Mouse (Mus musculus): ENCODE results near the gene Znrf1. TPM values are rescaled to one million over a fixed set of nuclear protein-coding genes. Genes with fewer than 3 reads are reported as not detected.

Znrf1 gene
- polyA plus RNA-seq, 1 experiment from 2014 or later: 48.0 TPM

GRCm38 (mm10) chr8:111563075-111563474 is 27.2 kb downstream of the Znrf1 start:
- Histone ChIP-seq H3K4me2 (no peak overlapping the region), H3K9me3 (replicated peaks) (no peaks in the 10 kb centered on the region), H3K9ac (no peak overlapping the region), H3K4me3 (no peak overlapping the region), H3K4me1 (peaks cover 41% of the 10 kb centered on the region), H3K27ac (no peak overlapping the region), H3K36me3 (ENCODE audit: poor library complexity, severe bottlenecking) (no peaks in the 10 kb centered on the region), H3K27me3 (no peaks in the 10 kb centered on the region)
- 93% methylated on average over 5 of the region's 5 CpGs for WGBS
- no peak for ATAC-seq

GRCm38 (mm10) chr8:111563687-111564086 is 27.8 kb downstream of the Znrf1 start:
- H3K9ac ChIP-seq: no peak overlapping the region
- no peaks in the 10 kb centered on the region for H3K36me3 ChIP-seq (ENCODE audit: poor library complexity, severe bottlenecking)
- no peak overlapping the region for H3K27ac ChIP-seq
- H3K9me3 ChIP-seq (replicated peaks): no peaks in the 10 kb centered on the region
- no peaks in the 10 kb centered on the region for H3K27me3 ChIP-seq
- WGBS: 96% methylated on average over 4 of the region's 4 CpGs
- H3K4me1 ChIP-seq: peaks cover 39% of the 10 kb centered on the region
- no peak overlapping the region for H3K4me2 ChIP-seq
- H3K4me3 ChIP-seq: no peak overlapping the region
- ATAC-seq: no peak

GRCm38 (mm10) chr8:111564093-111564492 is 28.2 kb downstream of the Znrf1 start:
- H3K4me3 ChIP-seq: no peak overlapping the region
- H3K9ac ChIP-seq: no peak overlapping the region
- no peaks in the 10 kb centered on the region for H3K36me3 ChIP-seq (ENCODE audit: poor library complexity, severe bottlenecking)
- no peaks in the 10 kb centered on the region for H3K27me3 ChIP-seq
- peaks cover 35% of the 10 kb centered on the region for H3K4me1 ChIP-seq
- no peak overlapping the region for H3K27ac ChIP-seq
- H3K9me3 ChIP-seq (replicated peaks): no peaks in the 10 kb centered on the region
- H3K4me2 ChIP-seq: no peak overlapping the region
- 92% methylated on average over 2 of the region's 2 CpGs for WGBS
- no peak for ATAC-seq

- Histone ChIP-seq H3K4me1 (peaks cover 43% of the 10 kb centered on the region), H3K4me3 (no peak overlapping the region), H3K4me2 (no peak overlapping the region), H3K27me3 (no peaks in the 10 kb centered on the region), H3K9ac (no peak overlapping the region), H3K36me3 (ENCODE audit: poor library complexity, severe bottlenecking) (no peaks in the 10 kb centered on the region), H3K9me3 (replicated peaks) (no peaks in the 10 kb centered on the region), H3K27ac (no peak overlapping the region)
- 39% methylated on average over 5 of the region's 5 CpGs for WGBS
- ATAC-seq: no peak
Observed at GRCm38 (mm10) chr8:111565784-111566191, 29.9 kb downstream of the Znrf1 start.

GRCm38 (mm10) chr8:111566326-111566725 is 30.4 kb downstream of the Znrf1 start:
- ATAC-seq: no peak
- Histone ChIP-seq H3K36me3 (ENCODE audit: poor library complexity, severe bottlenecking) (no peaks in the 10 kb centered on the region), H3K9me3 (replicated peaks) (no peaks in the 10 kb centered on the region), H3K9ac (no peak overlapping the region), H3K4me1 (peaks cover 43% of the 10 kb centered on the region), H3K27me3 (no peaks in the 10 kb centered on the region), H3K27ac (no peak overlapping the region), H3K4me2 (no peak overlapping the region), H3K4me3 (no peak overlapping the region)
- 68% methylated on average over 9 of the region's 9 CpGs for WGBS

- Histone ChIP-seq H3K9me3 (replicated peaks) (no peaks in the 10 kb centered on the region), H3K27ac (no peak overlapping the region), H3K4me2 (no peak overlapping the region), H3K4me3 (no peak overlapping the region), H3K4me1 (peaks cover 51% of the 10 kb centered on the region), H3K36me3 (ENCODE audit: poor library complexity, severe bottlenecking) (no peaks in the 10 kb centered on the region), H3K9ac (0 out of 2 replicates have a peak overlapping the region, but pooled peaks have one; percentile 12), H3K27me3 (no peaks in the 10 kb centered on the region)
- 63% methylated on average over 3 of the region's 3 CpGs for WGBS
- ATAC-seq: no peak
Observed at GRCm38 (mm10) chr8:111567571-111567970, 31.7 kb downstream of the Znrf1 start.

GRCm38 (mm10) chr8:111568029-111568428 is 32.1 kb downstream of the Znrf1 start:
- H3K27ac ChIP-seq: no peak overlapping the region
- no peaks in the 10 kb centered on the region for H3K36me3 ChIP-seq (ENCODE audit: poor library complexity, severe bottlenecking)
- H3K27me3 ChIP-seq: no peaks in the 10 kb centered on the region
- no peaks in the 10 kb centered on the region for H3K9me3 ChIP-seq (replicated peaks)
- WGBS: 74% methylated on average over 3 of the region's 3 CpGs
- H3K9ac ChIP-seq: peak overlapping the region; percentile 30; the same call in 1 of the 2 replicates
- no peak for ATAC-seq
- peaks cover 56% of the 10 kb centered on the region for H3K4me1 ChIP-seq
- H3K4me3 ChIP-seq: no peak overlapping the region
- no peak overlapping the region for H3K4me2 ChIP-seq

- Histone ChIP-seq H3K36me3 (ENCODE audit: poor library complexity, severe bottlenecking) (no peaks in the 10 kb centered on the region), H3K27me3 (no peaks in the 10 kb centered on the region), H3K9ac (no peak overlapping the region), H3K4me3 (no peak overlapping the region), H3K27ac (no peak overlapping the region), H3K4me2 (no peak overlapping the region), H3K4me1 (peaks cover 66% of the 10 kb centered on the region), H3K9me3 (replicated peaks) (no peaks in the 10 kb centered on the region)
- whole genome bisulfite sequencing: 80% methylated on average over 4 of the region's 4 CpGs
- no peak for ATAC-seq
Observed at GRCm38 (mm10) chr8:111569926-111570325, 34.0 kb downstream of the Znrf1 start.

GRCm38 (mm10) chr8:111570432-111570831 is 34.5 kb downstream of the Znrf1 start:
- no peaks in the 10 kb centered on the region for H3K9me3 ChIP-seq (replicated peaks)
- no peak overlapping the region for H3K27ac ChIP-seq
- H3K4me1 ChIP-seq: peaks cover 66% of the 10 kb centered on the region
- no peaks in the 10 kb centered on the region for H3K27me3 ChIP-seq
- no peak overlapping the region for H3K9ac ChIP-seq
- no peak overlapping the region for H3K4me2 ChIP-seq
- ATAC-seq: no peak
- WGBS: 61% methylated on average over 2 of the region's 2 CpGs
- no peak overlapping the region for H3K4me3 ChIP-seq
- no peaks in the 10 kb centered on the region for H3K36me3 ChIP-seq (ENCODE audit: poor library complexity, severe bottlenecking)

- H3K9ac ChIP-seq: no peak overlapping the region
- H3K4me3 ChIP-seq: no peak overlapping the region
- H3K27ac ChIP-seq: peak overlapping the region; percentile 19
- H3K27me3 ChIP-seq: no peaks in the 10 kb centered on the region
- H3K4me2 ChIP-seq: no peak overlapping the region
- no peak for ATAC-seq
- no peaks in the 10 kb centered on the region for H3K9me3 ChIP-seq (replicated peaks)
- no peaks in the 10 kb centered on the region for H3K36me3 ChIP-seq (ENCODE audit: poor library complexity, severe bottlenecking)
- WGBS: 89% methylated on average over 10 of the region's 10 CpGs
- H3K4me1 ChIP-seq: peaks cover 60% of the 10 kb centered on the region
Observed at GRCm38 (mm10) chr8:111571661-111572060, 35.8 kb downstream of the Znrf1 start.

GRCm38 (mm10) chr8:111572431-111572830 is 36.5 kb downstream of the Znrf1 start:
- H3K4me2 ChIP-seq: no peak overlapping the region
- 85% methylated on average over 2 of the region's 2 CpGs for WGBS
- ATAC-seq: no peak
- H3K27me3 ChIP-seq: no peaks in the 10 kb centered on the region
- no peak overlapping the region for H3K9ac ChIP-seq
- H3K9me3 ChIP-seq (replicated peaks): no peaks in the 10 kb centered on the region
- H3K27ac ChIP-seq: no peak overlapping the region
- no peak overlapping the region for H3K4me3 ChIP-seq
- no peaks in the 10 kb centered on the region for H3K36me3 ChIP-seq (ENCODE audit: poor library complexity, severe bottlenecking)
- peaks cover 54% of the 10 kb centered on the region for H3K4me1 ChIP-seq

GRCm38 (mm10) chr8:111573583-111573982 is 37.7 kb downstream of the Znrf1 start:
- H3K4me2 ChIP-seq: no peak overlapping the region
- peak; percentile 63; the same call in 1 of the 2 replicates for ATAC-seq
- WGBS: 28% methylated on average over 8 of the region's 8 CpGs

GRCm38 (mm10) chr8:111574016-111574415 is 38.1 kb downstream of the Znrf1 start:
- peaks cover 51% of the 10 kb centered on the region for H3K4me1 ChIP-seq
- WGBS: 79% methylated on average over 2 of the region's 2 CpGs
- H3K9ac ChIP-seq: no peak overlapping the region
- no peak overlapping the region for H3K27ac ChIP-seq
- H3K4me3 ChIP-seq: no peak overlapping the region
- no peaks in the 10 kb centered on the region for H3K9me3 ChIP-seq (replicated peaks)
- H3K27me3 ChIP-seq: no peaks in the 10 kb centered on the region
- no peak for ATAC-seq
- H3K4me2 ChIP-seq: no peak overlapping the region
- H3K36me3 ChIP-seq (ENCODE audit: poor library complexity, severe bottlenecking): peaks cover 4% of the 10 kb centered on the region; the same call in 1 of the 2 replicates

More at GRCm38 (mm10) chr8:111573583-111573982, 37.7 kb downstream of the Znrf1 start:
- no peak overlapping the region for H3K4me3 ChIP-seq
- H3K4me1 ChIP-seq: peaks cover 49% of the 10 kb centered on the region
- peak overlapping the region; percentile 54; the same call in 1 of the 2 replicates for H3K27ac ChIP-seq
- no peaks in the 10 kb centered on the region for H3K9me3 ChIP-seq (replicated peaks)
- no peak overlapping the region for H3K9ac ChIP-seq
- peaks cover 4% of the 10 kb centered on the region; the same call in 1 of the 2 replicates for H3K36me3 ChIP-seq (ENCODE audit: poor library complexity, severe bottlenecking)
- no peaks in the 10 kb centered on the region for H3K27me3 ChIP-seq
